Mouse (Mus musculus): Measurements from ENCODE around the gene Hist2h3b. TPM values are rescaled to one million over a fixed set of nuclear protein-coding genes. Genes with fewer than 3 reads are reported as not detected.

The Hist2h3b gene
- total RNA-seq, 2 experiments from 2014 or later, result 48.4 to 51.6 TPM

- TF ChIP-seq CTCF (conservative IDR thresholded peaks at IDR 0.05), result no peak
- H3K27ac ChIP-seq, result no peak overlapping the region
- DNase-seq (ENCODE audit: low spot score in 2 of 2), result no peak
- H3K4me3 ChIP-seq, result no peak overlapping the region
Observed at GRCm38 (mm10) chr3:96247356-96248140, 20.9 kb upstream of the Hist2h3b start.

- no peak for TF ChIP-seq CTCF (conservative IDR thresholded peaks at IDR 0.05)
- Histone ChIP-seq H3K4me3 (no peak overlapping the region), H3K27ac (no peak overlapping the region)
- DNase-seq (ENCODE audit: low spot score in 2 of 2), result no peak
Observed at GRCm38 (mm10) chr3:96248141-96249033, 20.1 kb upstream of the Hist2h3b start.

DNA sequence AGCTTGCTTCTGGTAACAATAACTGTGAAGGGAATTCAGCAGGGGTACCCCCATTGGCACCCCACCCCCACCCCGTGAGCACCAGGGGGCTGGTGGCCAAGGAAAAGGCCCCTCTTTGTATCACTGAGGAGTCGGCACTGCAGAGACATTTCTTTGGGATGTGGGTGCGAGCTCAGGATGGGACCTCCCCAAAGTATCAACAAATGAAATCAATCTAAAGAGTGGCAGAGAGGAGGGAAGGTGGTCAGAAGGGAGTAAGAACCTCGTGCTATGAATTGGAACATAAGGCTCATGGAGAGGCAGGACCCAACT lies 19.5 kb upstream of the Hist2h3b start:
- no peak for DNase-seq (ENCODE audit: low spot score in 2 of 2)
- Histone ChIP-seq H3K4me3 (no peak overlapping the region), H3K27ac (no peak overlapping the region)
- no peak for TF ChIP-seq CTCF (conservative IDR thresholded peaks at IDR 0.05)

DNA sequence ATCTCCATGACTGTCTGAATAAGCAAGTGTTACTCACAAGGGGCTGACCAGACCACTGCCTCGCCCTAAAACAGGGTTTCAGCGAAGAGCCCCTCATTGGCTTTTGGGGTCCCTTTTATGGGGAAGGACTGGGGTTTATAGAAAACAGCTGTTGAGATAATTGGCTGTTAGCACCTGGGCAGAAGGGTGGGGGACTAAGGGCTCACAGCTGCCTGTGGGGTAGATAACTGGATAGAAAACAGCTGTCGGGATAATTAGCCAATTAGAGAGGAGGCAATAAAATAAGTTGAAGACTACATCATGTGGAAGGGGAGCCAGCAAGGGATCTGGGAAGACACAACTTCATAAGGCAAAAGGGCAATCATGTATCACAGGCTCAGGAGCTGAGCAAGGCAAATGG lies 17.6 kb upstream of the Hist2h3b start:
- TF ChIP-seq CTCF (conservative IDR thresholded peaks at IDR 0.05), result no peak
- Histone ChIP-seq H3K4me3 (no peak overlapping the region), H3K27ac (no peak overlapping the region)
- no peak for DNase-seq (ENCODE audit: low spot score in 2 of 2)

- no peak for TF ChIP-seq CTCF (conservative IDR thresholded peaks at IDR 0.05)
- no peak overlapping the region for H3K4me3 ChIP-seq
- no peak for DNase-seq (ENCODE audit: low spot score in 2 of 2)
- no peak overlapping the region for H3K27ac ChIP-seq
Observed at GRCm38 (mm10) chr3:96251787-96252186, 16.7 kb upstream of the Hist2h3b start.

DNA sequence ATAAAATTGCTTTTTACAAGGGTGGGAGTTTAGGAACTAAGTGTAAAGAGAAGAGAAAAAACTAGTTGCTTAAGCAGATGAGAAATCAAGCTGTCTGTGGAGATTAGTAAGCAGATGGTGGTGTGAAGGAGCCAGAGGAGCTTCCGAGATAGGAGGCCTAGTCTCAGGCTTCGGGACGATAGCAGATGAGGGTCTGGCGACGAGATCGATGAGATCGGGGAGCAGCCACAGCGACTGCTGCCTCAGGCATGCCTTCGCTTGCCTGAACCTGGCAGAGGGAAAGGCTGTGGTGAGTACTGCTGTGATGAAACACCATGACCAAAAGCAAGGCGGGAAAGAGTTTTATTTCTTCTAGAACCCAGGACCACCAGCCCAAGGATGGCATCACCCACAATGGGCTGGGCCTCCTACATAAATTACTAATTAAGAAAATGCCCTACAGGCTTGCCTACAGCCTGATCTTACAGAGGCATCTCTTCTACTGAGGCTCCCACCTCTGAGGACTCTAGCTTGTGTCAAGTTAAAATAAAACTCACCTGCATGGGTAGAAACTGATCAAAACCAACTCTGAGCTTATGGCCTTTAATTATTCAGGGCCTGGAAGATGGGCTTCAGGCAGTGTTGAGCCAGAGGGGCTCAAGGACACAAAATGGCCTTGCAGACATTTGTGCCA lies 13.6 kb upstream of the Hist2h3b start:
- H3K27ac ChIP-seq, result no peak overlapping the region; the same call in 1 of the 2 replicates
- no peak for DNase-seq (ENCODE audit: low spot score in 2 of 2)
- no peak for TF ChIP-seq CTCF (conservative IDR thresholded peaks at IDR 0.05)
- no peak overlapping the region for H3K4me3 ChIP-seq

DNA sequence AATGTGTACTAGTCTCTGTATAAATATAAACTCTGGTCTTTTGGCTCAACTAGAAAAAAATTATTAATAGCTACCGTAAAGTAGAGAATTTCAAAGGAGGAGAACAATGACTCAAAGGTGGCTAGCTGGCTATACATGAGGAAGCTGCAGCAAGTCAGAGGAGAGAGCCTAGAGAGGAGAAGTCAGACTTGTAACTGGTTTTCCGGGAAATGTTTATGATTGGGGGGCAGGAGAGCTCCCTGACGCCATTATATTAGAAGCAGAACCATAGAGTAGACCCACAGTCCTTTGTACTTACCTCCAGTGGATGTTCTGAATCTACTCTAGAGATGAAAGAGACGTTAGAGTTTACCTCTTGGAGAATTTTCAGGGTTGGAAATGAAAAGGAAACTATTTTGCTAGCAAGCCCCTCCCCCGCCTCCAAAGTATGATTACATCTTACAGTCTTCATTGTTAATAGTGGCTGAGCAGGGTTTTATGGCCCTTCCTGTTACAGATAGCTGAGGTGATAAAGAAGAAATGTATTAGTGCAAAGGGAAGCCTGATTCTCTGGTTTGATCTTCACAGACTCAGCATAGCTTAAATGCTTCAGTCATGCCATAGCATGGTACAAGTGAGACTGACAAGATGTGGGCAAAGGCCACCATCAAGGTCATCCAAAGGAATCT lies 12.4 kb upstream of the Hist2h3b start:
- no peak overlapping the region for H3K4me3 ChIP-seq
- H3K27ac ChIP-seq, result no peak overlapping the region
- DNase-seq (ENCODE audit: low spot score in 2 of 2), result no peak
- no peak for TF ChIP-seq CTCF (conservative IDR thresholded peaks at IDR 0.05)

GRCm38 (mm10) chr3:96257190-96257589 lies 11.3 kb upstream of the Hist2h3b start:
- Histone ChIP-seq H3K27ac (no peak overlapping the region), H3K4me3 (no peak overlapping the region)
- TF ChIP-seq CTCF (conservative IDR thresholded peaks at IDR 0.05), result no peak
- DNase-seq (ENCODE audit: low spot score in 2 of 2), result no peak

DNA sequence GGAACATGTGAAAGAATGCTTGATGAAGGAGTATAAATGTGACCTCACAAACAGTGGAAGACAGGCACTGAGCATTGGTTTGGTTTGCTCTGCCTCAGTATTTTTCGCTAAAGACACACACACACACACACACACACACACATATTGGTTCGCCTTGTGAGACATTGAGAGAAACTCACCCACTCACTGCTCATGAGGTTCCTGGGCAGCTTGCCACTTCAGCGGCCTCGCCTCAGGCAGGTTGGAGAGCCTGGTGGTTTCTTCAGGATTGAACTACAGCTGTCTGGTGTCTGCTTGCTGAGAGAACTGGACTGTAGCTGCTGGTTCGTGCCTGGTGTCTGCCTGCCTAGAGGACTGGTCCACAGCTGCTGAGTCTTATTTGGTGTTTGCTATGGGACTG lies 8.2 kb upstream of the Hist2h3b start:
- H3K4me3 ChIP-seq, result no peak overlapping the region
- no peak overlapping the region for H3K27ac ChIP-seq
- no peak for DNase-seq (ENCODE audit: low spot score in 2 of 2)
- no peak for TF ChIP-seq CTCF (conservative IDR thresholded peaks at IDR 0.05)

GRCm38 (mm10) chr3:96261623-96262022 lies 6.8 kb upstream of the Hist2h3b start:
- DNase-seq (ENCODE audit: low spot score in 2 of 2), result no peak
- TF ChIP-seq CTCF (conservative IDR thresholded peaks at IDR 0.05), result peak; percentile 53
- H3K4me3 ChIP-seq, result peak overlapping the region; percentile 68
- H3K27ac ChIP-seq, result peak overlapping the region; percentile 99

GRCm38 (mm10) chr3:96262216-96262875 lies 6.1 kb upstream of the Hist2h3b start:
- DNase-seq (ENCODE audit: low spot score in 2 of 2), result peak; percentile 70 to 88
- H3K27ac ChIP-seq, result peak overlapping the region; percentile 99
- peak overlapping the region; percentile 68 for H3K4me3 ChIP-seq
- no peak for TF ChIP-seq CTCF (conservative IDR thresholded peaks at IDR 0.05)

GRCm38 (mm10) chr3:96262979-96263550 lies 5.4 kb upstream of the Hist2h3b start, which contains the start of gene Hist2h4:
Gene Hist2h4, minus strand, starts transcription at chr3:96263311.
- TF ChIP-seq CTCF (conservative IDR thresholded peaks at IDR 0.05), result peak; percentile 83
- Histone ChIP-seq H3K4me3 (peak within 1 kb of the TSS; percentile 68), H3K27ac (peak within 1 kb of the TSS; percentile 99)
- DNase-seq (ENCODE audit: low spot score in 2 of 2), result peak; percentile 97 to 98

All from layer of hippocampus, adult 2 months (tissue).